Mouse (Mus musculus): ENCODE results near the gene E2f6. TPM values are rescaled to one million over a fixed set of nuclear protein-coding genes. Genes with fewer than 3 reads are reported as not detected.

E2f6 gene
- total and polyA plus RNA-seq, 3 experiments: 46.7 to 84.1 (median 79.1) TPM

GRCm38 (mm10) chr12:16877679-16878078, 66.9 kb downstream of the E2f6 start:
- no peak for TF ChIP-seq CTCF (IDR thresholded peaks at IDR 0.05)
- no peak for TF ChIP-seq POLR2A (IDR thresholded peaks at IDR 0.05; ENCODE audit: insufficient read depth, low read depth, low read length)
- TF ChIP-seq EP300 (IDR thresholded peaks at IDR 0.05; ENCODE audit: insufficient read depth, low read depth, low read length): no peak
- Histone ChIP-seq H3K36me3 (ENCODE audit: control insufficient read depth, insufficient read depth, low read length) (no peaks in the 10 kb centered on the region), H3K27me3 (ENCODE audit: control insufficient read depth, insufficient read depth, low read length) (no peaks in the 10 kb centered on the region), H3K4me1 (ENCODE audit: control insufficient read depth, insufficient read depth, low read length) (peaks cover 26% of the 10 kb centered on the region), H3K9ac (ENCODE audit: low read depth, low read length) (no peak overlapping the region), H3K27ac (peak overlapping the region; percentile 72), H3K4me3 (no peak overlapping the region), H3K79me2 (replicated peaks; ENCODE audit: control insufficient read depth, insufficient read depth, low read length) (no peaks in the 10 kb centered on the region)
- intact Hi-C loops (cut with DNase I): no loop called here
- no peak for DNase-seq
- 14% methylated on average over 1 of the region's 1 CpGs for WGBS

DNA sequence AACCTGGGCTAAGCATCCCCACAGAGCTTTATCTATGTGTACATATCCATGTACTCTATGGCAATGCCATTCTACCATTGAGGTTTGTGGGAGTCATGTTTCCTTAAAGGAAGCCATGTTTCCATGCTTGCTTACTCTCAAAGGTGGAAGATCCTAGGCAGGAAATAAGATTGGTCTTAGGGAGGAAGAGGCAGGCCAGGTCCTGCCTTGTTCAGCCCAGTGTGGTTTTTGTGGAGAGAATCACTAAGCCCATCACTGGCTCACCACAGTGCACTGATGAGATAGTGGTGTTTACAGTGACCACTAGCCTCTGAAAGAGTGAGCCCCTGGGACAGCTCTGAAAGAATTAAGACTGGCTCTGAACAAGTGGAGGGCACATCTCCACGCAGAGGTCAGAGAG, 68.6 kb downstream of the E2f6 start:
- H3K79me2 ChIP-seq (replicated peaks; ENCODE audit: control insufficient read depth, insufficient read depth, low read length): no peaks in the 10 kb centered on the region
- no peaks in the 10 kb centered on the region for H3K36me3 ChIP-seq (ENCODE audit: control insufficient read depth, insufficient read depth, low read length)
- intact Hi-C loops (cut with DNase I): no loop called here
- H3K9ac ChIP-seq (ENCODE audit: low read depth, low read length): no peak overlapping the region
- no peak overlapping the region for H3K4me3 ChIP-seq
- DNase-seq: no peak
- H3K4me1 ChIP-seq (ENCODE audit: control insufficient read depth, insufficient read depth, low read length): peaks cover 15% of the 10 kb centered on the region
- WGBS: 90% methylated on average over 1 of the region's 1 CpGs
- no peak overlapping the region for H3K27ac ChIP-seq
- TF ChIP-seq POLR2A (IDR thresholded peaks at IDR 0.05; ENCODE audit: insufficient read depth, low read depth, low read length): no peak
- TF ChIP-seq EP300 (IDR thresholded peaks at IDR 0.05; ENCODE audit: insufficient read depth, low read depth, low read length): no peak
- no peak for TF ChIP-seq CTCF (IDR thresholded peaks at IDR 0.05)
- H3K27me3 ChIP-seq (ENCODE audit: control insufficient read depth, insufficient read depth, low read length): no peaks in the 10 kb centered on the region

- Histone ChIP-seq H3K36me3 (ENCODE audit: control insufficient read depth, insufficient read depth, low read length) (no peaks in the 10 kb centered on the region), H3K4me3 (no peak overlapping the region), H3K27ac (no peak overlapping the region), H3K27me3 (ENCODE audit: control insufficient read depth, insufficient read depth, low read length) (no peaks in the 10 kb centered on the region), H3K9ac (ENCODE audit: low read depth, low read length) (no peak overlapping the region), H3K4me1 (ENCODE audit: control insufficient read depth, insufficient read depth, low read length) (peaks cover 11% of the 10 kb centered on the region), H3K79me2 (replicated peaks; ENCODE audit: control insufficient read depth, insufficient read depth, low read length) (no peaks in the 10 kb centered on the region)
- no peak for TF ChIP-seq EP300 (IDR thresholded peaks at IDR 0.05; ENCODE audit: insufficient read depth, low read depth, low read length)
- TF ChIP-seq CTCF (IDR thresholded peaks at IDR 0.05): no peak
- no peak for TF ChIP-seq POLR2A (IDR thresholded peaks at IDR 0.05; ENCODE audit: insufficient read depth, low read depth, low read length)
- WGBS: 86% methylated on average over 4 of the region's 4 CpGs
- intact Hi-C loops (cut with DNase I): no loop called here
- no peak for DNase-seq
Measured at GRCm38 (mm10) chr12:16880077-16880476, 69.3 kb downstream of the E2f6 start.

- Histone ChIP-seq H3K4me3 (no peak overlapping the region), H3K36me3 (ENCODE audit: control insufficient read depth, insufficient read depth, low read length) (no peaks in the 10 kb centered on the region), H3K27me3 (ENCODE audit: control insufficient read depth, insufficient read depth, low read length) (no peaks in the 10 kb centered on the region), H3K79me2 (replicated peaks; ENCODE audit: control insufficient read depth, insufficient read depth, low read length) (no peaks in the 10 kb centered on the region), H3K4me1 (ENCODE audit: control insufficient read depth, insufficient read depth, low read length) (peaks cover 5% of the 10 kb centered on the region), H3K27ac (no peak overlapping the region), H3K9ac (ENCODE audit: low read depth, low read length) (no peak overlapping the region)
- no peak for DNase-seq
- intact Hi-C loops (cut with DNase I): no loop called here
- TF ChIP-seq CTCF (IDR thresholded peaks at IDR 0.05): no peak
- TF ChIP-seq EP300 (IDR thresholded peaks at IDR 0.05; ENCODE audit: insufficient read depth, low read depth, low read length): no peak
- no peak for TF ChIP-seq POLR2A (IDR thresholded peaks at IDR 0.05; ENCODE audit: insufficient read depth, low read depth, low read length)
- 89% methylated on average over 3 of the region's 3 CpGs for WGBS
Measured at GRCm38 (mm10) chr12:16882442-16882841, 71.7 kb downstream of the E2f6 start.

GRCm38 (mm10) chr12:16883111-16883510, 72.3 kb downstream of the E2f6 start:
- intact Hi-C loops (cut with DNase I): no loop called here
- H3K27ac ChIP-seq: no peak overlapping the region
- 73% methylated on average over 7 of the region's 7 CpGs for WGBS
- H3K36me3 ChIP-seq (ENCODE audit: control insufficient read depth, insufficient read depth, low read length): no peaks in the 10 kb centered on the region
- TF ChIP-seq POLR2A (IDR thresholded peaks at IDR 0.05; ENCODE audit: insufficient read depth, low read depth, low read length): no peak
- TF ChIP-seq CTCF (IDR thresholded peaks at IDR 0.05): no peak
- TF ChIP-seq EP300 (IDR thresholded peaks at IDR 0.05; ENCODE audit: insufficient read depth, low read depth, low read length): no peak
- no peaks in the 10 kb centered on the region for H3K79me2 ChIP-seq (replicated peaks; ENCODE audit: control insufficient read depth, insufficient read depth, low read length)
- H3K27me3 ChIP-seq (ENCODE audit: control insufficient read depth, insufficient read depth, low read length): no peaks in the 10 kb centered on the region
- DNase-seq: no peak
- no peak overlapping the region for H3K9ac ChIP-seq (ENCODE audit: low read depth, low read length)
- no peak overlapping the region for H3K4me3 ChIP-seq
- peaks cover 3% of the 10 kb centered on the region; the same call in 1 of the 2 replicates for H3K4me1 ChIP-seq (ENCODE audit: control insufficient read depth, insufficient read depth, low read length)

DNA sequence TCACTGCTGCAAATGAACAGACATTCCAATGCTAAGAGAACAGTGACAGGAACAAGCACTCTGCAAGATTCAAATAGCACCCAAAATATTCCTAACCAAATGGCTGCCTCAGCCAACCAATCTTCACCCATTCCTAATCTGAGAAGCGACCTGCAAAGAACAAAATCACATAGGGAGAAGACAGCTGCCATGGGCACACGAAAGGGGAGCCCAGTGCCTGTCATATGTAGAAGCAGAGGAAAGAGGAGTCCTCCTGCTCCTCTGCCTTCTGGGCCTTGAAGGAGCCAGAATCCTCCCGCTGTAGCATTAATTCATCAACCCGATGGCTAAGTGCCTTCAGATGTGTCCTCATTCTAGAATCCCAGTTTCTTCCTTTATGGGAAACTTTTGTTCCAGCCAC, 73.8 kb downstream of the E2f6 start:
- H3K4me1 ChIP-seq (ENCODE audit: control insufficient read depth, insufficient read depth, low read length): 0 out of 2 replicates have a peak, but pooled peaks cover 3% of the 10 kb centered on the region
- no peak overlapping the region for H3K4me3 ChIP-seq
- H3K27me3 ChIP-seq (ENCODE audit: control insufficient read depth, insufficient read depth, low read length): no peaks in the 10 kb centered on the region
- intact Hi-C loops (cut with DNase I): no loop called here
- DNase-seq: no peak
- 90% methylated on average over 4 of the region's 4 CpGs for WGBS
- no peaks in the 10 kb centered on the region for H3K79me2 ChIP-seq (replicated peaks; ENCODE audit: control insufficient read depth, insufficient read depth, low read length)
- H3K27ac ChIP-seq: no peak overlapping the region
- no peak overlapping the region for H3K9ac ChIP-seq (ENCODE audit: low read depth, low read length)
- TF ChIP-seq POLR2A (IDR thresholded peaks at IDR 0.05; ENCODE audit: insufficient read depth, low read depth, low read length) (no peak), EP300 (IDR thresholded peaks at IDR 0.05; ENCODE audit: insufficient read depth, low read depth, low read length) (no peak), CTCF (IDR thresholded peaks at IDR 0.05) (no peak)
- H3K36me3 ChIP-seq (ENCODE audit: control insufficient read depth, insufficient read depth, low read length): no peaks in the 10 kb centered on the region

Data from heart, adult 2 months (tissue).